Mouse (Mus musculus) cerebellum, adult 2 months (tissue): ENCODE data around the gene Parn.

Source experiments
- CTCF ChIP-seq: fragments of 200-500 bp; IDR thresholded peaks from 2 replicates; pipeline ENCODE4 v1.5.1; 2011; ENCODE audit warnings: low read depth, mild to moderate bottlenecking, control low read depth, low read length, moderate library complexity, borderline replicate concordance; ENCODE audit not compliant: insufficient read depth
- POLR2A ChIP-seq: fragments of 200-500 bp; IDR thresholded peaks from 2 replicates; pipeline ENCODE4 v1.6.1; 2011; ENCODE audit warnings: low read length, control low read depth, borderline replicate concordance; ENCODE audit not compliant: insufficient read depth

DNA sequence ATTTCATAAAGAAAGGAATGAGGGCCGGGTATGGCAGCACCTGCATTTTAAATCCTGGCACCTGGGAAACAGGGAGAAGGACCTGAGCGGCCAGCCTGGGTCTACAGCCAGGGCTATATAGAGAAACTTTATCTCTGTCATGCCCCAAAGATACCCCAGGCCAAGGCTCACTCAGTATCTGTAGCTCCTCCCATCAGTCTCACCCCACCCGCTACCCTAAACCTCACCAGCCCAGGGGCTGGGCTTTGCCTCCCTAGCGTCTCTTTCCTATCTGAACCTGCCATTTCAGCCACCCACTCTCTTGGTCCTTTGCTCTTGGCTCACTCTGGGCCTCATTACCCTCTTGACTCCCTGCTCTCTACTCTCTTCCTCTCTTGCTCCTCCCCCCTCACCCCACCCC is 92.7 kb downstream of the Parn start:
- TF ChIP-seq CTCF (no peak), POLR2A (no peak)
